Mouse (Mus musculus) adipose tissue, adult 10 weeks (tissue): ENCODE data around the gene Olfr588-ps1. TPM values are rescaled to one million over a fixed set of nuclear protein-coding genes. Genes with fewer than 3 reads are reported as not detected.

Source experiments
- polyA plus RNA-seq: library from polyadenylated mRNA; stranded (reverse); fragments of 350-450 nt; fragmentation: Illumina TruSeq; extraction: RNeasy Lipid Tissue Mini Kit (QIAGEN cat#74804); gene quantifications from one replicate; pipeline ENCODE4 v1.2.3, GENCODE M21; 2014; ENCODE audit warnings: low read depth, low replicate concordance

Gene Olfr588-ps1
- not detected for polyA plus RNA-seq

GRCm38 (mm10) chr7:103140579-103140978 lies at the start of gene Olfr588-ps1:
Olfr588-ps1 (plus strand) TSS chr7:103140879.

GRCm38 (mm10) chr7:103097420-103097819 lies 43.3 kb upstream of the Olfr588-ps1 start, which contains the start of gene Olfr585:
Olfr585 (plus strand) TSS chr7:103097720.

DNA sequence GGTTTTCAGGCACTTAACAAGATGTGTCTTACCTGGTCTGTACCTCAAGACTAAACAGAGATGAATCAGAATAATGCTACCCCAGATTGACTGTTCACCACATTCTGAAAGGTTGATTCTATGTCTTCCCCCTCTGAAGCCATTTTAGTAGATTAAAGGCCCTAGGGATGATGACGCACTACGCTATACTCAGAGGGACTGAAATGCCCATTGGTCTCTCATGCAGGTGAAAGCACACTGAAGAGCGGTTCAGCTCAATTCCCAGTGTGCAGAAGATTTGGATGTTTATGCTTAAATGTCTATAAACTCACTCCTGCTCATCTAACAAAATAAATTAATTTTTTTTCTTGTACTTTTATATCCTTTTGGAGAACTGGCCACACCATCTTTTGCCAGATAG lies 15.1 kb upstream of the Olfr588-ps1 start, which contains the start of gene Olfr586:
TSS of gene Olfr586 (minus strand) at position 101 of the 400 bp plus-strand sequence.

DNA sequence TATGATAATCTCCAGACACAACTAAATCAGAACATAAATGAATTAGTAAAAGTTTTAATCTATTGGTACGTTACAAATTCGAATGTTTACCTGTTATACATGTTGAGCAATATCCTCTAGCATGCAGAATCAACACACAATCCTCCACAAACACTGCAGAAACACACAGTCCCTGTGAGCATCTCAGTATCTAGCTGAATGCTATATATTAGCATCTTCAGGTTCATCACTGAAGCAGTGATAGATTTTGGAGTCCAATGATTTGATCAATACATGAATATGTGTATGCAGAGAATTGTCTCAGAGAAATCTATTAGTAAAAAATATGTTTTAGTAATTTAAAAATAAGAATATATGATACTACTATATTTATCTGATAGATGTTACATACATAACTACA lies 15.6 kb downstream of the Olfr588-ps1 start, which contains the start of gene Olfr589:
TSS of gene Olfr589 (minus strand) at position 101 of the 400 bp plus-strand sequence.

GRCm38 (mm10) chr7:103178240-103178639 lies 37.6 kb downstream of the Olfr588-ps1 start, which contains the start of gene Olfr591:
Olfr591 (minus strand) TSS chr7:103178340.

DNA sequence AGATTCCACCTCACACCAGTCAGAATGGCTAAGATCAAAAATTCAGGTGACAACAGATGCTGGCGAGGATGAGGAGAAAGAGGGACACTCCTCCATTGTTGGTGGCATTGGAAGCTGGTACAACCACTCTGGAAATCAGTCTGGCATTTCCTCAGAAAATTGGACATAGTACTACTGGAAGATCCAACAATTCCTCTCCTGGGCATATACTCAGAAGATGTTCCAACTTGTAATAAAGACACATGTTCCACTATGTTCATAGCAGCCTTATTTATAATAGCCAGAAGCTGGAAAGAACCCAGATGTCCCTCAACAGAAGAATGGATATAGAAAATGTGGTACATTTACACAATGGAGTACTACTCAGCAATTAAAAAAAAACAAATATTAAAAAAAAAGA lies 43.8 kb downstream of the Olfr588-ps1 start, which contains the start of gene Olfr592:
TSS of gene Olfr592 (plus strand) at position 301 of the 400 bp plus-strand sequence.

Other genes starting within 250 kb of the Olfr588-ps1 start
- not detected for gene Olfr569, start 250.0 kb upstream of the Olfr588-ps1 start, polyA plus RNA-seq
- not detected for gene Olfr570, start 246.3 kb upstream of the Olfr588-ps1 start, polyA plus RNA-seq
- not detected for gene Olfr571, start 223.3 kb upstream of the Olfr588-ps1 start, polyA plus RNA-seq
- not detected for gene Olfr572, start 216.5 kb upstream of the Olfr588-ps1 start, polyA plus RNA-seq
- gene Olfr573-ps1, start 198.3 kb upstream of the Olfr588-ps1 start, polyA plus RNA-seq = not detected
- not detected for gene Olfr574, start 192.4 kb upstream of the Olfr588-ps1 start, polyA plus RNA-seq
- gene Olfr575, start 182.1 kb upstream of the Olfr588-ps1 start, polyA plus RNA-seq = not detected
- not detected for gene Olfr576, start 178.2 kb upstream of the Olfr588-ps1 start, polyA plus RNA-seq
- gene Olfr577, start 164.9 kb upstream of the Olfr588-ps1 start, polyA plus RNA-seq = not detected
- gene Olfr578, start 151.6 kb upstream of the Olfr588-ps1 start, polyA plus RNA-seq = not detected
- not detected for gene Olfr582, start 102.9 kb upstream of the Olfr588-ps1 start, polyA plus RNA-seq
- gene Olfr583, start 89.6 kb upstream of the Olfr588-ps1 start, polyA plus RNA-seq = not detected
- gene Olfr584, start 59.0 kb upstream of the Olfr588-ps1 start, polyA plus RNA-seq = not detected
- not detected for gene Olfr585, start 43.2 kb upstream of the Olfr588-ps1 start, polyA plus RNA-seq
- not detected for gene Olfr586, start 15.2 kb upstream of the Olfr588-ps1 start, polyA plus RNA-seq
- not detected for gene Olfr589, start 15.5 kb downstream of the Olfr588-ps1 start, polyA plus RNA-seq
- not detected for gene Olfr591, start 37.5 kb downstream of the Olfr588-ps1 start, polyA plus RNA-seq
- gene Olfr592, start 43.9 kb downstream of the Olfr588-ps1 start, polyA plus RNA-seq = not detected
- not detected for gene Olfr593, start 71.0 kb downstream of the Olfr588-ps1 start, polyA plus RNA-seq
- gene Olfr594, start 76.1 kb downstream of the Olfr588-ps1 start, polyA plus RNA-seq = not detected
- gene Usp17ld, start 111.6 kb downstream of the Olfr588-ps1 start, polyA plus RNA-seq = not detected
- not detected for gene Olfr596, start 164.8 kb downstream of the Olfr588-ps1 start, polyA plus RNA-seq
- not detected for gene Olfr597, start 175.4 kb downstream of the Olfr588-ps1 start, polyA plus RNA-seq
- not detected for gene Olfr598, start 182.7 kb downstream of the Olfr588-ps1 start, polyA plus RNA-seq
- not detected for gene Olfr599, start 195.0 kb downstream of the Olfr588-ps1 start, polyA plus RNA-seq
- not detected for gene Olfr600, start 208.8 kb downstream of the Olfr588-ps1 start, polyA plus RNA-seq
- gene Olfr601, start 221.8 kb downstream of the Olfr588-ps1 start, polyA plus RNA-seq = not detected
- not detected for gene Olfr603, start 245.3 kb downstream of the Olfr588-ps1 start, polyA plus RNA-seq